Mouse (Mus musculus) layer of hippocampus, postnatal 25 days (tissue): ENCODE results near the gene Fbxl20. TPM values are rescaled to one million over a fixed set of nuclear protein-coding genes. Genes with fewer than 3 reads are reported as not detected.

Experiments
- DNase-seq, 2 experiments: peaks; one replicate each; pipeline ENCODE4 v3.0.0; 2022; ENCODE audit warnings: mixed read lengths in 2 of 2, low spot score in 1 of 2; ENCODE audit errors: extremely low spot score in 1 of 2
- total RNA-seq, 2 experiments: library from RNA; stranded (reverse); gene quantifications; 2 replicates each; pipeline ENCODE4 v1.2.3; 2021

Fbxl20 gene
- total RNA-seq, 2 experiments from 2014 or later = 32.4 to 32.9 TPM

DNA sequence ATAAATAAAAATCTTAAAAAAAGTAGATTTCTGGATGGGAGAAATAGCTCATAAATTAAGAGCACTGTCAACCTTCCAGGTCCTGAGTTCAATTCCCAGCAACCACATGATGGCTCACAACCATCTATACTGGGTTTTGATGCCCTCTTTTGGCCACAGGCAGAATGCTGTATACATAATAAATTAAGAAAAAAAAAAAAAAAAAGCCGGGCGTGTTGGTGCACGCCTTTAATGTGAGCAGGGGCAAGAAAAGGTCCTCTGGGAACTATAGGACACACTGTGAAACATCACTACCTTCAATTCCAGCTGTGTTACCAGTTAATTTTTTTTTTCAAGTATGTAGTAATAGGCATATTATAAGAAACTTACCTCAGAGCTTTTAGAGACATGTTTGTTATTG, 48.9 kb downstream of the Fbxl20 start:
- no peak for DNase-seq

GRCm38 (mm10) chr11:98090583-98090982, 59.6 kb downstream of the Fbxl20 start:
- no peak for DNase-seq

DNA sequence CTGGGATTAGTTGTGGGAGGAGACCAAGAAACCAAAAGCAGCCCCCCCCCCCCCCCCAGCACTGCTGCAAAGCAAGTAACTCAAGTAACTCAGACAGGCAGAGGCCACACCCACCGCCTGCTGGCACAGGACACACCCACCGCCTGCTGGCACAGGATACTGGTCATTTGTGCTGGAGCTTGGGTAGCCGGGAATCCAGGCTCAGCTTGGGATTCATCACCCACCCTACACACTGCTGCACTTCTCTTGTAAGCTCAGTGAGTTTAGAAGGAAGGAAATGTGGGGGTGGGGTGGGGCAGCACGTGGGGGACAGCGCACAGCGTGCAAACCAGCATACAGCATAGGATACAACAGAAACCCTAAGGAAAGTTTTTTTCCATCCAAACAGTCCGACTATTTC, 62.0 kb downstream of the Fbxl20 start:
- peak in 1 of 2 experiments; percentile 24 for DNase-seq

GRCm38 (mm10) chr11:98086574-98086973, 63.6 kb downstream of the Fbxl20 start:
- DNase-seq = no peak

DNA sequence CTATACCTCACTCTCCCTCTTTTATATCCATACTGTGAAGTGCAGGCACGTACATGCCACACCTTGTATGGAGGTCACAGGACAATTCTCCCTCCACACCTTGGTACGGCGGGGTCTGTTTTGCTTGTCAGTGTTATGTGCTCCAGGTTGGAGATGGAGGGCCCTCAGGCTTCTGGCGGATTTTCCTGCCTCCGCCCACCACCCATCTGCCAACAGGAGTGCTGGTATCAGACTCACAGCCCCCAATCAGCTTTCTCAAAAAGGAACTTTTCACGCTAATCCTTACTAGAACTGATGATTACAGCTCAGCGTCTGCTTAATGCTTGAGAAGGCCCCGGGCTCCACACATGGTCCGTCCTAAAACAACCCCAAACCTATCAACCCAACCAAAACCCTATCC, 64.1 kb downstream of the Fbxl20 start:
- DNase-seq = peak in 1 of 2 experiments; percentile 34

GRCm38 (mm10) chr11:98082745-98083144, 67.5 kb downstream of the Fbxl20 start:
- DNase-seq = no peak

DNA sequence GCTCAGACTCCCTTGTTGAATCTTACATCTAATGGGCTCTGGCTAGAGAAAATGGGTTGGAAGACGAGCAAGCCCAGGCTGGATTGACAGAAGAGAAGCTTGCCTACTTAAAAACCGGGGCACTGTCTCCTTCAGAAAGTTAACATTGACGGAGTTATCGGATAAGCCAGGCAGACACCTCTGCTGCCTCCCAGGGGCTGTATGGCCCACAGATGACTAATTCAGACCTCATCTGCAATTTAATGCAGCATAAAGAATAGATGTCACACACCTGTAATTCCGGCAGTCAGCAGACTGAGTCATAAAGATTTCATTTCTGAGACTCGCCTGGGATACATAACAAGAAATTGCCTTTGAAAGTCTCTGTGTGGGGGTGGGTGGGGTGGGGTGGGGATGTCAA, 69.8 kb downstream of the Fbxl20 start:
- no peak for DNase-seq

DNA sequence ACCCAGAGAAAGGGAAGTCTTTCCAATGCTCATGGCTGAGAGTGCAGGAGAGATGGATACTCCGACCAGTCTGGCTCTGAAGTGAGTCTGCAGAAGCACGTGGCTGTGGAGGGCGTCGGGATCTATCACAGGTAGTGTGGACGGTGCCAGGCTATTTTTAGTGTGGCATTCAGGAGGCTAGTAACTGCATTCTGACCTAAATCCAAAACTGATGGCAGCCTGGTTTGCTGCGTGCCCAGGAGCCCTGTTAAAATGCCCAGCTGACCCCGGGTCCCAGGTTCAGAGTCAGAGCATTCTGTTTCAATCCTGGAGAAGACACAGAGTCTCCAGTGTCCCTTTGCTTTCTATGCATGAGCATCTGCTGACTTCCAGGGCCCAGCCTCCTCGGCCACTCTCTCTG, 73.1 kb downstream of the Fbxl20 start:
- no peak for DNase-seq

DNA sequence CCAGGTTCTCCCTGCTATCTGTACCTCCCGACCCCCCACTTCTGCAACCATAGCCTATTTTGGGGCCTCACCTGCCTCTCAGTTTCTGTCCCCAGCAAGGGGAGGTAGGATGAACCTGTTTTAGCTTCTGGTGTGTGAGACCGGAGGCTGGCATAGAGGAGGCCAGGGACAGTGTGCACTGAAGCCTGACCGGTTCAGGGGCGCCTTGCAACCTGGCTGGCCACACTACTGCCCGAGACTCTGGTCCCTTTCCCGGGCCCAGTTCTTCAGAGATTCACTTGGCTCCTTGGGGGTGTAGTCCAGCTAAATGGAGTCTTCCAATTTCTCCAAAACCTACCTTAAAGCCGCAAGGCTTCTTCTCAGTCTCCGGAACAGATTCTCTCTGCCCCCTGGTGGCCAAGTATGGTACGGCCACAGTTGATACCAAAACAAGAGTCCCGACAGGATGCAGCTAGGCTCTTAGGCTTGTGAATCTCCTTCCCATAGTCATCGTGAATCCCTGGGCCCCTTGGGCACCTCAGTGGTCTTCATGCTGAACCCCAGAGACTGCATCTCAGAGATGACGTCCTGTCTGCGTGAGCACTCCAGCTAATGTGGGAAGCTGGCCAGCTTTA, 74.9 kb downstream of the Fbxl20 start:
- DNase-seq = peak; percentile 94 to 98

DNA sequence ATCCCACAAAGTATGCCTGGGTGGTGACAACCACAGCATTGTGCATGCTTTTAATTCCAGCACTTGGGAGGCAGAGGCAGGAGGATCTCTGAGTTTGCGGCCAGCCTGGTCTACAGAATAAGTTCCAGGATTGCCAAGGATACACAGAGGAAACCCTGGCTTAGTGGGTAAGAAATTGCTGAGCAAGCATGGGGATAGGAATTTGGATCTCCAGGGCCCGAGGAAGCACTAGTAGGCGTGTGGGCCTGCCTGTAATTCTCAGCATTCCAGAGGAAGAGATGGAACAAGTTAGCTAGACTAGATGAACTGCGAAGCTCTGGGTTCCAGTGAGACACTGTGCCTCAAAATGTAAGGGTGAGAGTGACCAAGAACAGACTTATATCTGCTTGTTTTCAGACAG, 76.8 kb downstream of the Fbxl20 start:
- no peak for DNase-seq

- DNase-seq = no peak
Observed at GRCm38 (mm10) chr11:98067255-98067654, 82.9 kb downstream of the Fbxl20 start.

DNA sequence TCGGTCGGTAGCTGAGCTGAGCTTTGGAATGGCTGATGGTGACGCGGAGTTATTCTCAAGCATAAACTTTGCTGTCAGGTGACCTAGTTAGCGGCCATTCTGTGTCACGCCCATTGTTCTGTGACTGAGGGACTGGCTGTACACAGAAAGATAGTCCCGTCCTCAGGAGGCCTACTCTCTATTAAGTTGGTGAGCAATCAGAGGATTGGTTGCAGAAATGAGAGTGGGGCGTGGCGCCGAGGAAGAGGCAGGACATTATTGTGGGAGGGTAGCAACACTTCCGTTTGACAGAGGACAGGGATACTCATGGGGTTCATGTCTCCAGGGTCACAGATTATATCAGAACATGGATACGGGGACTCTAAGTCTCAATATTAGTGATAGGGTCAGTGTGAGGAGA, 84.0 kb downstream of the Fbxl20 start:
- no peak for DNase-seq

DNA sequence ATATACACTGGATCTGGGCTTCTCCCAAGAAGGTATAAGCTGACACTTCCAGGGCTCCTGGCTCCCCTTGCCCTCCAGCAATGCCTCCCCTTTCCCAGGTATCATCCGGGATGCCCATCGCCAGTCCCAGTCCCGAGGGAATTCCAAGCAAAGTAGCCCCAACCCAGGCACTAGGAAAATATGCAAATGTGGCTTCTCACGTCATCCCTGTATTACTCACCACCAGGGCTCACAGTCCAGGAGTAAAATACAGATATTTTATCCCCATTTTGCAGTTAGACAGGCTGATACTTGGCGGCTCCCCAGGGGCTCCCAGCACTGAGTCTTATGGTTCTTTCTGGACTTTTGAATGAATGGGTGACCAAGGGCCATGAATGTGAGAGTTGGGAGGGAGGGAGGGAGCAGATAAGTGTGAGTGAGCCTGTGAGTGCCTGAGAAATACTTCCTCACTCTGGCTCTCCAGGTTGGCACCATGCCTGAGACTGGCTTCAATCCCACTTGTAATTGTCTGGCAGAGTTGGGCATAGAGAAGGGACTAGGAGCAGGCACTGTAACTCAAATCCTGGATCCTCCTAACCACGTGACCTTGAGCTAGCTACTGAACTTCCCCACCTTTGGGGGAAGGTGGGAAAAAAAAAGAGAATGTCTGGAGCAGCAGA, 88.2 kb downstream of the Fbxl20 start:
- DNase-seq = peak in 1 of 2 experiments; percentile 66

GRCm38 (mm10) chr11:98061441-98061840, 88.8 kb downstream of the Fbxl20 start:
- no peak for DNase-seq

- no peak for DNase-seq
Observed at GRCm38 (mm10) chr11:98060104-98060692, 90.0 kb downstream of the Fbxl20 start.

DNA sequence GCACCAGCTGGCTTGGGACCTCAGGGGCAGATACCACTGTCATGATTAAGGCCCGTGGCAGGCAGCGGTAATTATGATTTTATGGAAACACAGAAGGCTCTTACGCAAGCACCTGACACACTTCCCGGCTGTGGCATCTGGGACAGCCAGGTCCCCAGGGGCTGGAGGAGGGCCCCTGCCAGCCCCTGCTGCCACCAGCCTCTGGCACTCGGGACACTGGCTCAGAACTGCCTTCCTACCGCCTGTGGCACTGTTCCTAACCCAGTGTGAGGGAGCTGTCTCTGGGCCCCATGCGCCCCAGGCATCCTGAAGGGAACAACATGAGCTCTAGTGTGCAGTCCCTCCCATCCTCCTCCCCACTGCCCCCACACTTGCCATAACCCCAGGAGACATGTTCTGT, 90.5 kb downstream of the Fbxl20 start:
- DNase-seq = no peak

- no peak for DNase-seq
Observed at GRCm38 (mm10) chr11:98057998-98058397, 92.2 kb downstream of the Fbxl20 start.

DNA sequence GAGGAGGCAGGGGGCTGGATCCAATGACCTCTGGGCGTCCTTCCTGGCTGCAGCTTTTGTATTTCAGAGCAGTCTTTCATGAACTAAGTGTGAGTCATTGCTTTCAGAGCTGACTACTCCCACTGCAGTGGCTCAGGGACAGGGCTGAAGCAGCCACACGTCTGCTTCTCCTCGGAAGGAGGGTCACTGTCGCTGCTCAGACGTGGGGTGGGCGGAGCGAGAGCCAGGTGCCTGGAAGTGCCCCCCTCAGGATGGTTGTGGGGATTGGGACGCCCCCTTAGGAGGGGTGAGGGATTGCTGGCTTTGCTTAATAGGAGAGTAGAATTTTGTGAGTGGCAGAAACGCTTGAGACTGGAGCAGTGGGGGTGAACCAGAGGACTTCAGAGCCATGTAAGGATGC, 92.7 kb downstream of the Fbxl20 start:
- DNase-seq = no peak

DNA sequence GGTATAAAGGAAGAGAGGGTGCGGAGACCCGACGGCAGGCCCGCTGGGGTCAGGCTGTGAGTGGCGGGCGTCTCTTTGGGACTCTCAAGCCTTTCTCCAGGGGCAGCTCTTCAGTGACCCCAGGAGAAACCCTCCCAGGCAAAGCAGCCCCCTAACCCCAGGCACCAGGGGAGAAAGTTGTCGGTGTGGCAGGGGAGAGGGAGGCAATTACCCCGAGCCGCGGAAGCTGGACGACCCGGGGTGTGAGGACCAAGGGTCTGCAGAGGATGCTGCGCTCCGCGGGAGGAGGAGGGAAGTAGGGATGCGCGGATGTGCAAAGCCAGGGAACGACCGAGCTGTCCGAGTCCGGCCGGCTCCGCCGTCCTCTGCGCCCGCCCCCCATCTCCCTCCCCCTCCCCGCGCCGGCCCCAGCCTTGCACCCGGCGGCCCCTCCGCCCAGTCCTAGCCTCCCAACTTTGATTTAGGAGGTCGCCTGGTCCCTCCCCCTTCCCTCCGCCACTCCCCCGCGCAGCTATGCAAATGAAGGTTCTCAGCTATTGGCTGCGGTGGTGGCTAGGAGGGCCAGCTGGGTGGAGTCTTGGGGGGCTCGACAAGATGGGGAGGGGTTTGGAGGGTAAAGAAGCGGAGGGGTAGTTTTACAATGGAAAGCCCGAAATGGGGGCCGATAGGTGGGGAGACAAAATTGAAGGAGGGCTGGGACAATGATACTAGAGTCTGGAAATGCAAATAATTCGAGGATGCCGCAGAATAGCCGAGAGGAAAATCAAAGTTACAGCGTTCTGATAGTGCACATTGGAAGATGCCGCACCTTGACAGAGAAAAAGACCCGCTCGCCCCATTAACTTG, 97.0 kb downstream of the Fbxl20 start, which contains the start of gene Stac2:
Stac2 (minus strand) TSS at position 474 of the 846 bp plus-strand sequence.
- DNase-seq = peak; percentile 43 to 54

GRCm38 (mm10) chr11:98052129-98052988, 97.8 kb downstream of the Fbxl20 start:
- no peak for DNase-seq
